Mouse (Mus musculus): ENCODE data around the gene Tmem26.

GRCm38 (mm10) chr10:68692401-68692800 is 31.0 kb upstream of the Tmem26 start:
- TF ChIP-seq CTCF (IDR thresholded peaks at IDR 0.05; ENCODE audit: control insufficient read depth, insufficient read depth, low read length) = no peak
- TF ChIP-seq POLR2A (IDR thresholded peaks at IDR 0.05; ENCODE audit: borderline replicate concordance, control insufficient read depth, low read depth, low read length) = no peak
